Mouse (Mus musculus): ENCODE measurements around the gene Ptcd1. TPM values are rescaled to one million over a fixed set of nuclear protein-coding genes. Genes with fewer than 3 reads are reported as not detected.
A peak's percentile ranks its signal among the peaks of the same experiment; 100 is the strongest.
"Not testable (repeated sequence)": the region's sequence is repeated elsewhere in the genome, so short reads cannot be mapped to it uniquely, and the experiment has no call there.

The Ptcd1 gene
- total RNA-seq (2014; rRNA removed), result 27.9 and 28.5 TPM in 2 replicates
- 20.3 and 20.6 TPM in 2 replicates for polyA plus RNA-seq (2015; fragmentation: Nextera tagmentation; extraction: Ambion mirVana)

- Histone ChIP-seq H3K27ac (ENCODE audit: low read depth, low read length) (peak within 1 kb of the TSS; percentile 77), H3K36me3 (ENCODE audit: insufficient read depth, low read length) (peaks cover 25% of the 10 kb centered on the region), H3K9ac (replicated peaks; ENCODE audit: low read length, poor library complexity, severe bottlenecking) (peak within 1 kb of the TSS; percentile 84), H3K4me3 (ENCODE audit: low read depth, low read length) (peak within 1 kb of the TSS; percentile 77), H3K9me3 (ENCODE audit: low read length) (no peaks in the 10 kb centered on the region), H3K4me1 (ENCODE audit: insufficient read depth, low read length) (peaks cover 11% of the 10 kb centered on the region; the same call in 1 of the 2 replicates), H3K27me3 (ENCODE audit: insufficient read depth, low read length) (no peaks in the 10 kb centered on the region), H3K4me2 (ENCODE audit: low read depth, low read length, poor library complexity, severe bottlenecking) (peak within 1 kb of the TSS; percentile 82)
- peak; percentile 92 for ATAC-seq (ENCODE audit: low FRiP score)
- 0 out of 2 replicates have a peak, but pooled peaks have one; percentile 1 for TF ChIP-seq CTCF (IDR thresholded peaks at IDR 0.05)
- under 1% methylated on average over 46 of the region's 51 CpGs for WGBS
- DNase-seq (ENCODE audit: low spot score), result peak; percentile 100
Measured at GRCm38 (mm10) chr5:145166536-145167305, at the start of gene Ptcd1, which contains the start of gene Cpsf4. Gene Ptcd1, minus strand, starts transcription at chr5:145167108. Gene Cpsf4, plus strand, starts transcription at chr5:145167213.

DNA sequence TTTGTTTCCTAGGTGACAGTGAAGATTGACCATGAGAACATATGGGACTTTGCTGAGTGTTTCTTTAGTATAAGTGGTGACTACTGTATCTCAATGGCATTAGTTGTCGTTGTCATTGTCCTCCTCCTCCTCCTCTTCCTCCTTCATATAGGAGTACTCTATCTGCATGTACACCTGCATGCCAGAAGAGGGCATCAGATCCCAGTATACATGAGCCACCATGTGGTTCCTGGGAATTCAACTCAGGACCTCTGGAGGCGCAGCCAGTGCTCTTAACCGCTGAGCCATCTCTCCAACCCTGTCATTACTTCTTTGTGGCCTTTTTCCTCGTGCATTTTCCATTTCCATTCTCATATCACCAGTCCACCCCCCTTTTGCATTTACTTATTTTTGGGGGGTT lies 47.8 kb upstream of the Ptcd1 start:
- DNase-seq (ENCODE audit: low spot score) (no peak), ATAC-seq (ENCODE audit: low FRiP score) (no peak)
- peak; percentile 34; the same call in 1 of the 2 replicates for TF ChIP-seq CTCF (IDR thresholded peaks at IDR 0.05)
- Histone ChIP-seq H3K9me3 (ENCODE audit: low read length) (no peaks in the 10 kb centered on the region), H3K9ac (replicated peaks; ENCODE audit: low read length, poor library complexity, severe bottlenecking) (no peak overlapping the region), H3K36me3 (ENCODE audit: insufficient read depth, low read length) (peaks cover 43% of the 10 kb centered on the region), H3K27me3 (ENCODE audit: insufficient read depth, low read length) (no peaks in the 10 kb centered on the region), H3K4me1 (ENCODE audit: insufficient read depth, low read length) (no peaks in the 10 kb centered on the region), H3K4me3 (ENCODE audit: low read depth, low read length) (no peak overlapping the region), H3K27ac (ENCODE audit: low read depth, low read length) (no peak overlapping the region), H3K4me2 (ENCODE audit: low read depth, low read length, poor library complexity, severe bottlenecking) (no peak overlapping the region)
- 73% methylated on average over 4 of the region's 4 CpGs for WGBS

- 92% methylated on average over 3 of the region's 3 CpGs for WGBS
- Histone ChIP-seq H3K9ac (replicated peaks; ENCODE audit: low read length, poor library complexity, severe bottlenecking) (no peak overlapping the region), H3K36me3 (ENCODE audit: insufficient read depth, low read length) (peaks cover 37% of the 10 kb centered on the region)
Measured at GRCm38 (mm10) chr5:145213505-145213904, 46.6 kb upstream of the Ptcd1 start.

DNA sequence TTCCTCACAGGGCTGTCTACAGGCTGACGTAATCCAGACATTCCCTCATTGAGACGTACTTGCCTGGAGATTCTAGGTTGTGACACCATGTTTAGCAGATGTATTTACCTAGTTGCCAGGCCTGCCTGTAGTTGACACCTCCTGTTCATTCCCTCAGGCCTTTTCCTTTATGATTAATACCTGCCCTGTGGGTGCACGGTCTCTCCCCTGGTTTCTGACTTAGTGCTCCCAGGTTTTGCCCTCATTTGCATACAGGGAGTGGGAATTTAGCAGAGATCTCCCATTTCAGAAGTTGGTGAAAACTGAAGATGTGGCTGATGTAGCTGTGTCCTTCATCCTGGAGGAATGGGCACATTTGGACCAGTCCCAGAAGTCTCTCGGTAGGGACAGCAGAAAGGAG lies 45.3 kb upstream of the Ptcd1 start:
- no peak for TF ChIP-seq CTCF (IDR thresholded peaks at IDR 0.05)
- WGBS, result 96% methylated on average over 4 of the region's 4 CpGs
- no peak for DNase-seq (ENCODE audit: low spot score)
- Histone ChIP-seq H3K36me3 (ENCODE audit: insufficient read depth, low read length) (peaks cover 30% of the 10 kb centered on the region), H3K9me3 (ENCODE audit: low read length) (no peaks in the 10 kb centered on the region), H3K9ac (replicated peaks; ENCODE audit: low read length, poor library complexity, severe bottlenecking) (no peak overlapping the region), H3K4me3 (ENCODE audit: low read depth, low read length) (no peak overlapping the region), H3K4me2 (ENCODE audit: low read depth, low read length, poor library complexity, severe bottlenecking) (no peak overlapping the region), H3K4me1 (ENCODE audit: insufficient read depth, low read length) (no peaks in the 10 kb centered on the region), H3K27ac (ENCODE audit: low read depth, low read length) (no peak overlapping the region), H3K27me3 (ENCODE audit: insufficient read depth, low read length) (no peaks in the 10 kb centered on the region)
- no peak for ATAC-seq (ENCODE audit: low FRiP score)

More at GRCm38 (mm10) chr5:145213505-145213904, 46.6 kb upstream of the Ptcd1 start:
- ATAC-seq (ENCODE audit: low FRiP score) (no peak), DNase-seq (ENCODE audit: low spot score) (no peak)
- Histone ChIP-seq H3K27ac (ENCODE audit: low read depth, low read length) (no peak overlapping the region), H3K4me3 (ENCODE audit: low read depth, low read length) (no peak overlapping the region), H3K9me3 (ENCODE audit: low read length) (no peaks in the 10 kb centered on the region), H3K4me1 (ENCODE audit: insufficient read depth, low read length) (no peaks in the 10 kb centered on the region), H3K27me3 (ENCODE audit: insufficient read depth, low read length) (no peaks in the 10 kb centered on the region), H3K4me2 (ENCODE audit: low read depth, low read length, poor library complexity, severe bottlenecking) (no peak overlapping the region)
- no peak for TF ChIP-seq CTCF (IDR thresholded peaks at IDR 0.05)

- DNase-seq (ENCODE audit: low spot score) (no peak), ATAC-seq (ENCODE audit: low FRiP score) (no peak)
- H3K9ac ChIP-seq (replicated peaks; ENCODE audit: low read length, poor library complexity, severe bottlenecking), result no peak overlapping the region
- H3K4me1 ChIP-seq (ENCODE audit: insufficient read depth, low read length), result no peaks in the 10 kb centered on the region
- no peak overlapping the region for H3K27ac ChIP-seq (ENCODE audit: low read depth, low read length)
- H3K36me3 ChIP-seq (ENCODE audit: insufficient read depth, low read length), result peaks cover 30% of the 10 kb centered on the region
- H3K4me2 ChIP-seq (ENCODE audit: low read depth, low read length, poor library complexity, severe bottlenecking), result no peak overlapping the region
- H3K27me3 ChIP-seq (ENCODE audit: insufficient read depth, low read length), result no peaks in the 10 kb centered on the region
- no peaks in the 10 kb centered on the region for H3K9me3 ChIP-seq (ENCODE audit: low read length)
- WGBS, result 96% methylated on average over 4 of the region's 4 CpGs
- TF ChIP-seq CTCF (IDR thresholded peaks at IDR 0.05), result no peak
- H3K4me3 ChIP-seq (ENCODE audit: low read depth, low read length), result no peak overlapping the region
Measured at GRCm38 (mm10) chr5:145211340-145211739, 44.4 kb upstream of the Ptcd1 start.

DNA sequence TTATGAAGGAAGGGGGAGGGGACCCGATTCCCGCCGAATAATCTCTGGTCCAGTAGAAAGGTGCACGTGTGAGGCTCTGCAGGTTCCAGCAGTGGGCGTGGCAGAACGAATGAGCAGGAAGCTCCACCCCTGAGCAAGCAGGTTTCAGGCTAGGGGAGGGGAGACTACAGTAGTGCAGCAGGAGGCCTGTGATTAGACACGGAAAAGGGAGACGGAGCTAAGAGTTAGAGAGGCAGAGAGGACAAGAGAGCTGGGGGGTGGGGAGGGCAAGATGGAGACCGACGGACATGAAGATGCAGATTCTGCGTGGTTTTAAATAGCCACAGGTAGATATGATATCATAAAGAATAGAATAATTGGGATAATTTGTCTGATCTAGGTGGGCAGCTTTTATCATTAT lies 41.5 kb upstream of the Ptcd1 start:
- not testable (repeated sequence) for H3K27ac ChIP-seq (ENCODE audit: low read depth, low read length); H3K27me3 ChIP-seq (ENCODE audit: insufficient read depth, low read length); H3K4me3 ChIP-seq (ENCODE audit: low read depth, low read length); H3K9me3 ChIP-seq (ENCODE audit: low read length); H3K4me2 ChIP-seq (ENCODE audit: low read depth, low read length, poor library complexity, severe bottlenecking); H3K4me1 ChIP-seq (ENCODE audit: insufficient read depth, low read length); DNase-seq (ENCODE audit: low spot score); H3K9ac ChIP-seq (replicated peaks; ENCODE audit: low read length, poor library complexity, severe bottlenecking); ATAC-seq (ENCODE audit: low FRiP score)
- 53% methylated on average over 11 of the region's 11 CpGs for WGBS
- H3K36me3 ChIP-seq (ENCODE audit: insufficient read depth, low read length), result peaks cover 20% of the 10 kb centered on the region

All from midbrain, postnatal 0 days (tissue).